Mouse (Mus musculus): Measurements from ENCODE around the gene Tcaf2.

DNA sequence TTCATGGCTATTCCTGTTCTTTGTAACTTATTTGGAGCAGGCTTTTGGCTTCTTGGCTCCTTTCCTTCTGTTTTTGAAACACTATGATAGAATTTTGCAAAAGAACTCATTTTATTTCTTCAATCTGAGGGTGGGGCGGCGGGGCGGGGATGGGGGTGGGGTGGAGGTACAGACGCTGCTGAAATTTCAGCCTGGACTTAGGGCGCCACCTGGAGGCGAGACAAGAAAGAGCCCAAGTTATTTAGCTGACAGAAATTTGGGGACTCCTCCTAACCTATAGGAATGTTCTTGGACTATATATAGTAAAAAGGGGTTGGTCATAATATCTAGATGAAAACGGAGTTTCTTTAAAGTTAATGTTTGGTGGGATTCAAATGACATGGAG is 61.6 kb downstream of the Tcaf2 start:
- no peak for TF ChIP-seq POLR2A (IDR thresholded peaks at IDR 0.05; ENCODE audit: extremely low read depth, insufficient read depth, low read length)
- TF ChIP-seq CTCF (IDR thresholded peaks at IDR 0.05; ENCODE audit: low read depth, low read length), result peak; percentile 74

Data from liver, adult 2 months (tissue).